Mouse (Mus musculus) T-helper 1 cell (primary cell): Measurements from ENCODE around the gene Ly6g5b.

Experiments used
- in situ Hi-C: fragments of 300-600 bp; cut with MboI, MseI; formaldehyde crosslinking; loops from one replicate; pipeline ENCODE4 v1.15.1; 2025; ENCODE audit warnings: high pct_unique_total_duplicates

The Ly6g5b gene

DNA sequence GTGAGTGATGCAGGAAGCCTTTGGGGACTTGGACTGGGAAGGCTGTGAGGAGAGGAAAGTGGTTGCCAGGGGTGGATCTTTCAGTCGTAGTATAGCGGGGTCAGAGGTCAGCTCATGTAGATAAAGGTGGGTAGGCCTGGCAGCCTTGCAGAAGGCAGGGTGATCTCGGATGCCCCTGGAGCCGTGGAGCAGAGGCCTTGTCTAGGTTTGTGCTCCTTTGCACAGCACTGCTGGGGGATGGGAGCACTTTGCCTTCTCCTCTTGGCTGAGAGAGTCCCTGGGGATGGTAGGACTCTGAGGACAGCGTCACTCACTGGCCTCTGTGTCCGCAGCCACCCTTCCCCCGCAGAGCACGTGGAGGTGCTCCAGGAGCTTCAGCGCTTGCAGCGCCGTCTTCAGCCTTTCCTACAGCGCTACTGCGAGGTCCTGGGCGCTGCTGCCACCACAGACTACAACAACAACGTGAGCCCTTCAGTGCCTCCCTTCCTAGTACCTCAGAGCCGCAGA lies 25.3 kb upstream of the Ly6g5b start:
- in situ Hi-C loops, result no loop called here

DNA sequence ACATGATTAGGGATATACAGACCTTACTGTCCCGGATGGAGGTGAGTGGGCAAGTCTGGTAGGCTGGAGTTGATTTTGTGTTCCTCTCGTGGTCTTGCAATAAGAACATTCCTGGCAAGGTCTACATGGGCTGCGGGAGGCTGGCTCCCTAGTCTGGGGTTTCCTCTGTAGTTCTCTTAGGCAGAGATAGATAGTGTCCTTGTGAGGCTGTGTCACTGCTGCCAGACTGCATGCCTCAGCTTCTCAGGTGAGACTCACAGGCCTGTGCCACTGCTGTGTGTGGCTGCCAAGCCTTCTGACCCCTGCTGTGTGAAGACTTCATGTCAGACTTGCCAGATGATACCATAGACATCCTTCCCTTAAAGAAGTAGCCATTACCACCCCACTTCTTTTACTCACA lies 24.0 kb upstream of the Ly6g5b start:
- in situ Hi-C loops, result no loop called here

GRCm38 (mm10) chr17:35135591-35136320 lies 20.5 kb upstream of the Ly6g5b start:
- in situ Hi-C loops, result no loop called here

- in situ Hi-C loops, result no loop called here
These were observed 19.8 kb upstream of the Ly6g5b start, which contains the start of gene Bag6 for GRCm38 (mm10) chr17:35134801-35135590. Gene Bag6 (plus strand): TSS chr17:35135178.

DNA sequence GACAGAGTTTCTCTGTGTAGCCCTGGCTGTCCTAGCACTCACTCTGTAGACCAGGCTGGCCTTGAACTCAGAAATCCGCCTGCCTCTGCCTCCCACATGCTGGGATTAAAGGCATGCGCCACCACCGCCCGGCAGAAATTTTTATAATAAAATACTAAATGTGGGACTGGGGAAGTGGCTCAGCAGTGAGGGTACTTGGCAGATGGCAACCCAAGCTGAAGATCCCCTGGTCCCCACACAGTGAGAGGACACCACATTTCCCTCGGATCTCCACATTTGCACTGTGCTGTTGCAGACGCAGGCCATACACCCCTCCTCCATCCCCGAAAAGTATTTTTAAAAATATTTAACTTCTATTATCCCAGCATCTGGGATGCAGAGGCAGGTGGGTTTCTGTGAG lies 18.3 kb upstream of the Ly6g5b start:
- in situ Hi-C loops, result no loop called here

- in situ Hi-C loops, result no loop called here
These were observed 16.9 kb upstream of the Ly6g5b start for GRCm38 (mm10) chr17:35132174-35132560.

DNA sequence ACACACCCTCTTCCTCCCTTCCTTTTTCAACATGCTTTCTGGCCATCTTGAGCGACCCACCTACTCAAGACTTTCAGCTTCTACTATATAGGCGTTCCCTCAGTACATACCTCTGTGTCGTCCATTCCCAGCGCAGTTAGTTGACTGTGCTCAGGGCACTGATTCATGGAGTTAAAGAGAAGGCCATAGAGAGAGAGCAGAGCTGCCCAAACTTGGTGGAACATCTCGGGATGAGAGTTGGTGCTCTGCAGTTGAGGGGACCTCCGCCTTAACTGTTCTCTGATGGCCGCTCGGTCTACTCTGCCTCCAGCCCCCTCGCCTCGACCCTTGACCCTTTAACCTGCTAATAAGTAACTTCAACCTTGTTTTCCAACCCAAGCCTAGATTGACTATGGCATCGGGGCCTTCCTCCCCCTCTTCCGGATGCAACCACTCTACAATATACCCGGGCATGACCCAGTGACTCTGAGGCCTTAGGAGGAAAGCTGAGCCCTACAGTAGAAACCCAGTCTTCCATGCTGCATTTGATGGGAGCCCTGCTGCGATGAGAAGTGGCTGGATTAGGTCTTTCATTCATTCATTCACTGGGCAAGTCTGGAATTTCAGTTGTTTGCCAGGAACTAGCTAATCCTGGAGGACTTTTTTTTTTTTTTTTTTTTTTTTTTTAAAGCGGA lies 16.4 kb upstream of the Ly6g5b start, which contains the start of gene Apom:
Gene Apom, minus strand, starts transcription at position 551 of the 674 bp plus-strand sequence.
- in situ Hi-C loops, result no loop called here

GRCm38 (mm10) chr17:35131038-35131437 lies 15.8 kb upstream of the Ly6g5b start:
- in situ Hi-C loops, result no loop called here

- in situ Hi-C loops, result no loop called here
These were observed 13.8 kb upstream of the Ly6g5b start for GRCm38 (mm10) chr17:35128996-35129395.

DNA sequence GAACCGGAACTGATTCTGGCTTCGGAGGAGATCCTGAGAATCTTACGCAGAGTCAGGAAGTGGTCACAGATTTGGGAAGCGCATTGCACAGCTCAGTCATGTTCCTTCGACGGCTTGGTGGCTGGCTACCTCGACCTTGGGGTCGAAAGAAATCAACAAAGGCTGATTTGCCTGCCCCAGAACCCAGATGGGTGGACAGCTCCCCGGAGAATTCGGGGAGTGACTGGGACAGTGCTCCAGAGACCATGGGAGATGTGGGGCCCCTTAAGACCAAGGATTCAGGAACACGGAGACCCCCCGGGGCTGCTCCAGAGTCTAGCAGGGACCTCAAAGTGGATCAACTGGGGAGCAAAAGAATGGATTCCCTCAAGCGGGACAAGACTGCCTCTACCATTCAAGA lies 11.8 kb upstream of the Ly6g5b start:
- in situ Hi-C loops, result no loop called here

GRCm38 (mm10) chr17:35126206-35126611 lies 11.0 kb upstream of the Ly6g5b start, which contains the start of gene D17H6S53E:
Gene D17H6S53E (plus strand): TSS chr17:35126373.
- in situ Hi-C loops, result no loop called here

GRCm38 (mm10) chr17:35125578-35125977 lies 10.3 kb upstream of the Ly6g5b start:
- in situ Hi-C loops, result no loop called here

- in situ Hi-C loops, result no loop called here
These were observed 9.9 kb upstream of the Ly6g5b start for GRCm38 (mm10) chr17:35125081-35125480.

- in situ Hi-C loops, result loop anchor here (25.0 kb wide), 1 partner anchor 487 kb away; the partner anchor contains the start of genes Atf6b, Fkbpl, Ppt2 and Prrt1
These were observed 9.2 kb upstream of the Ly6g5b start for GRCm38 (mm10) chr17:35124261-35124896.

GRCm38 (mm10) chr17:35123287-35123686 lies 8.1 kb upstream of the Ly6g5b start:
- in situ Hi-C loops, result loop anchor here (25.0 kb wide), 1 partner anchor 486 kb away; the partner anchor contains the start of genes Atf6b, Fkbpl, Ppt2 and Prrt1

DNA sequence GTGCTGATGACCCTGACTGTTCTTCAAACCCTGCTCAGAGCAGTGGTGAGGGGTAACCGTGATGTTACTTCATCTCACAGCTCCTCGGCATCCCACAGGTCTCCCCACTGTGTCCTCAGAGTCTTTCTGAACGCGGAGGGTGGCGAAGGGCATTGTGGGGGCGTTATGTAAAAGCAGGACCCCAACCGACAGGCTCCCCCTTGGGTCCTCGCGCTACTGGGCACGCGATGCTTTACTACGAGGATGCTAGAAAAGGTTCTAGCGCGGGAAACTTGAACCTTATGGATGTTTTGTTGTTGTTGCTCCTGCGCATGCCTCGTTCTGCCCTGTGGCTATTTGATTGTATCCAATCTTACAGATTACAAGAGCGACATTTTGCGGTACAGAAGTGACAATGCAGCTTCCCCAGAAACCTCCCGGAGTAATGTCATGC lies 6.7 kb upstream of the Ly6g5b start, which contains the start of gene Csnk2b:
Gene Csnk2b, minus strand, starts transcription at position 183 of the 433 bp plus-strand sequence.
- in situ Hi-C loops, result loop anchor here (25.0 kb wide), 1 partner anchor 485 kb away; the partner anchor contains the start of genes Atf6b, Fkbpl, Ppt2 and Prrt1

- in situ Hi-C loops, result loop anchor here (25.0 kb wide), 1 partner anchor 484 kb away; the partner anchor contains the start of genes Atf6b, Fkbpl, Ppt2 and Prrt1
These were observed 6.0 kb upstream of the Ly6g5b start, which contains the start of gene Gpank1 for GRCm38 (mm10) chr17:35121143-35121799. Gene Gpank1 (plus strand): TSS chr17:35121455.

GRCm38 (mm10) chr17:35120745-35121142 lies 5.5 kb upstream of the Ly6g5b start:
- in situ Hi-C loops, result loop anchor here (25.0 kb wide), 1 partner anchor 483 kb away; the partner anchor contains the start of genes Atf6b, Fkbpl, Ppt2 and Prrt1

DNA sequence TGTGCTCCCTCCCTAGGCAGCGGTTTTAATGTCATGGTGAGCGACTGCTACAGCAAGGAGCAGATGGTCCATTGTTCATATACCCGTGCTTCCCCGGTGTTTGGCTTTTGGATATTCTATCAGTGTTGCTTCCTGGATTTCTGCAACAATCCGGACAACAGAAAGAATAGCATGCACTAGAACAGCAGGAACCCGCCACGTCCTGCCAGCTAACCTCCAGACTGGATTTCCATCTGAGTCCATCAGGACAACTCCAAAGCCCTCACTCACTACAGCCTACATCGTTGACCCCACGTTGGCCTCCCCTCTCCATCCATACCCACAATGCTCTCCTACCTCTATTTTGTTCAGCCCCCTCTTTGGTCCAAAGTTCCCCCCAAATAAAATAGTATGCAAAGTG lies 3.5 kb downstream of the Ly6g5b start:
- in situ Hi-C loops, result loop anchor here (25.0 kb wide), 1 partner anchor 474 kb away; the partner anchor contains the start of genes Atf6b, Fkbpl, Ppt2 and Prrt1

GRCm38 (mm10) chr17:35108097-35108496 lies 7.1 kb downstream of the Ly6g5b start, which contains the start of gene Ly6g5c:
Gene Ly6g5c (plus strand): TSS chr17:35108279.
- in situ Hi-C loops, result loop anchor here (25.0 kb wide), 1 partner anchor 471 kb away; the partner anchor contains the start of genes Atf6b, Fkbpl, Ppt2 and Prrt1
